Mouse (Mus musculus): ENCODE data around the gene Dut. TPM values are rescaled to one million over a fixed set of nuclear protein-coding genes. Genes with fewer than 3 reads are reported as not detected.
"Not testable (repeated sequence)": the region's sequence is repeated elsewhere in the genome, so short reads cannot be mapped to it uniquely, and the experiment has no call there.

Dut gene
- total RNA-seq, 2 experiments from 2014 or later, result 41.0 to 46.6 TPM

GRCm38 (mm10) chr2:125253699-125254098, 6.7 kb downstream of the Dut start:
- DNase-seq (ENCODE audit: low spot score in 2 of 2), result no peak

- DNase-seq (ENCODE audit: low spot score in 2 of 2), result no peak
Measured at GRCm38 (mm10) chr2:125254630-125255029, 7.6 kb downstream of the Dut start.

GRCm38 (mm10) chr2:125255886-125256285, 8.9 kb downstream of the Dut start:
- no peak for DNase-seq (ENCODE audit: low spot score in 2 of 2)

GRCm38 (mm10) chr2:125259230-125260120, 12.5 kb downstream of the Dut start:
- DNase-seq (ENCODE audit: low spot score in 2 of 2), result no peak

GRCm38 (mm10) chr2:125260326-125260725, 13.3 kb downstream of the Dut start:
- DNase-seq (ENCODE audit: low spot score in 2 of 2), result no peak

GRCm38 (mm10) chr2:125263056-125263455, 16.1 kb downstream of the Dut start:
- DNase-seq (ENCODE audit: low spot score in 2 of 2), result peak in 1 of 2 experiments; percentile 33

GRCm38 (mm10) chr2:125263753-125264152, 16.8 kb downstream of the Dut start:
- no peak for DNase-seq (ENCODE audit: low spot score in 2 of 2)

GRCm38 (mm10) chr2:125268876-125269275, 21.9 kb downstream of the Dut start:
- no peak for DNase-seq (ENCODE audit: low spot score in 2 of 2)

GRCm38 (mm10) chr2:125275617-125276016, 28.6 kb downstream of the Dut start:
- DNase-seq (ENCODE audit: low spot score in 2 of 2), result no peak

- no peak for DNase-seq (ENCODE audit: low spot score in 2 of 2)
Measured at GRCm38 (mm10) chr2:125276692-125277091, 29.7 kb downstream of the Dut start.

- DNase-seq (ENCODE audit: low spot score in 2 of 2), result no peak
Measured at GRCm38 (mm10) chr2:125278474-125278873, 31.5 kb downstream of the Dut start.

GRCm38 (mm10) chr2:125279995-125280394, 33.0 kb downstream of the Dut start:
- DNase-seq (ENCODE audit: low spot score in 2 of 2), result not testable (repeated sequence)

GRCm38 (mm10) chr2:125282334-125283206, 35.6 kb downstream of the Dut start:
- no peak for DNase-seq (ENCODE audit: low spot score in 2 of 2)

GRCm38 (mm10) chr2:125285777-125286176, 38.8 kb downstream of the Dut start:
- no peak for DNase-seq (ENCODE audit: low spot score in 2 of 2)

GRCm38 (mm10) chr2:125290197-125290965, 43.4 kb downstream of the Dut start:
- no peak for DNase-seq (ENCODE audit: low spot score in 2 of 2)

GRCm38 (mm10) chr2:125291101-125291500, 44.1 kb downstream of the Dut start:
- DNase-seq (ENCODE audit: low spot score in 2 of 2), result no peak

GRCm38 (mm10) chr2:125292616-125293015, 45.6 kb downstream of the Dut start:
- DNase-seq (ENCODE audit: low spot score in 2 of 2), result no peak

- DNase-seq (ENCODE audit: low spot score in 2 of 2), result no peak
Measured at GRCm38 (mm10) chr2:125293969-125294491, 47.0 kb downstream of the Dut start.

- DNase-seq (ENCODE audit: low spot score in 2 of 2), result no peak
Measured at GRCm38 (mm10) chr2:125295526-125295925, 48.5 kb downstream of the Dut start.

GRCm38 (mm10) chr2:125298841-125299240, 51.9 kb downstream of the Dut start:
- no peak for DNase-seq (ENCODE audit: low spot score in 2 of 2)
